Mouse (Mus musculus): Measurements from ENCODE around the gene Dhx35.

DNA sequence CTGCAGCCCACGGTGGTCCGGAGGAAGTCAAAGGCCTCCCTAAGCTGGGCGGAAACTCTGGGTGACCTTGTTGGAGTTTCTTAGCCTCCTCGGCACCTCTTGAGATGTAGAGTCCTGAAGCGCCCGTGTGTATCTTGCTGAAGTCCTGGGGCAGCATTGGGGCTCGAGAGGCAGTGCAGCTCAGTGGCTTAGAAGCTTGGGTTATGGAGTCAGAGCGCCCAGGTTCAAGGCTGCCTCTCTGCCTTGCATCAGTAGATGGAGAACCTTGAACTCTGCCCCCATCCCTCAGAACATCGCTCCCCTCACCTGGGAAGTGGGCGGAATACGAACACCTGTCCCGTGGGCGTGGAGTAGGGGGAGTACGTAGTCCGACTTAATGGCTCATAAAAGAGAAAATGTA, 436 bp downstream of the Dhx35 start:
- no peak for TF ChIP-seq CTCF (IDR thresholded peaks at IDR 0.05; ENCODE audit: low read depth)
- no peak for TF ChIP-seq EP300 (IDR thresholded peaks at IDR 0.05; ENCODE audit: low read depth)
